Mouse (Mus musculus): ENCODE data around the gene Rhot2. TPM values are rescaled to one million over a fixed set of nuclear protein-coding genes. Genes with fewer than 3 reads are reported as not detected.

The Rhot2 gene
- polyA plus RNA-seq, 1 experiment from 2014 or later, result 13.0 TPM

DNA sequence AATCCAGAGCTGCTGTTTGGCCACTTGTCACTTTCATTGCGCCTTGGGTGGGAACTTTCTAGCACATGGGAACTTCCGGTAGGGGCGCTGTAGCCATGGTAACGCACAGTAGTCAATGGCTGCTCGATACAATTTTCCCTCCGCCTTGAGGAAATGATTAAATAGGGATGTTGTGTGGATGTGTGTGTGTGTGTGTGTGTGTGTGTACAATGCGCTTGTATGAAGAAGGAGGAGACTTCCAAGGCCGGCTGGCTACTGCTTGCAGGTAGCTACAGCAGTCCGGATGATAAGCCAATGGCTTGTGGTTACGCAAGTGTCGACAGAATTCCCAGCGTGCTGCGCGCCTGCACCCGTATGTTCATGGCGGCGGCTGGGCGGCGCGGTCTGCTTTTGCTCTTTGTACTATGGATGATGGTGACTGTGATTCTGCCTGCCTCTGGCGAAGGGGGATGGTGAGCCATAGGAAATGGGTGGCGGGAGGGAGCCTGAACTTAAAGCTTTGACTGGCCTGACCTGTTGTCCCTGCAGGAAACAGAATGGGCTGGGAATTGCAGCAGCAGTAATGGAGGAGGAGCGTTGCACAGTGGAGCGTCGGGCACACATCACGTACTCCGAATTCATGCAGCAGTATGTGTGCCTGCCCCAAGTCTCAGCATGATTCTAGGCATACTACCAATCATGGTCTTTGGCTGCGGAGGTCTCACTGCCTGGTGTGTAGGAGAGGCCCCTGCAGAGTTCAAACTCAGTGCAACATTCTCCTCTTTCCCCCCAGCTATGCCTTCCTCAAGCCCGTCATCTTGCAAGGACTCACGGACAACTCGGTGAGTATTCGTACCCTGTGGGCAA lies 15.7 kb downstream of the Rhot2 start, which contains the start of gene Jmjd8:
Gene Jmjd8, plus strand, starts transcription at position 156 of the 846 bp plus-strand sequence.
- ATAC-seq (ENCODE audit: low FRiP score, low TSS enrichment), result peak; percentile 21
- peaks cover 49% of the 10 kb centered on the region for H3K36me3 ChIP-seq (ENCODE audit: control insufficient read depth, insufficient read depth, low read length)
- H3K4me3 ChIP-seq (ENCODE audit: low read length), result peak within 1 kb of the TSS; percentile 68
- peaks cover 42% of the 10 kb centered on the region for H3K4me1 ChIP-seq (ENCODE audit: control insufficient read depth, insufficient read depth, low read length)
- H3K27me3 ChIP-seq (ENCODE audit: control insufficient read depth, insufficient read depth, low read length), result no peaks in the 10 kb centered on the region
- no peaks in the 10 kb centered on the region for H3K9me3 ChIP-seq (ENCODE audit: control insufficient read depth, low read length)
- H3K27ac ChIP-seq (ENCODE audit: low read depth, low read length), result peak within 1 kb of the TSS; percentile 92
- under 1% methylated on average over 32 of the region's 32 CpGs for WGBS
- H3K9ac ChIP-seq (ENCODE audit: low read depth, low read length), result peak within 1 kb of the TSS; percentile 77
- H3K4me2 ChIP-seq (replicated peaks; ENCODE audit: low read depth, low read length), result peak within 1 kb of the TSS; percentile 77

DNA sequence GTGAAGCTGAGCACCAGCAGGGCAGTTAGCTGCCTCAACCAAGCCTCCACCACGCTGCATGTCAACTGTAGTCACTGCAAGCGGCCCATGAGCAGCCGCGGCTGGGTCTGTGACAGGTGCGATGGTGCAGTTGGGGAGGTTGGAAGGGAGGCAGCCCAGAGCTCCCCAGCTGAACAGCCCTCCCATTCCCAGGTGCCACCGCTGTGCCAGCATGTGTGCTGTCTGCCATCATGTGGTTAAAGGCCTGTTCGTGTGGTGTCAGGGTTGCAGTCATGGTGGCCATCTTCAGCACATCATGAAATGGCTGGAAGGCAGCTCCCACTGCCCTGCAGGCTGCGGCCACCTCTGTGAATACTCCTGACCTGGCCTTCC lies 16.4 kb downstream of the Rhot2 start:
- Histone ChIP-seq H3K4me2 (replicated peaks; ENCODE audit: low read depth, low read length) (peak overlapping the region; percentile 77), H3K9ac (ENCODE audit: low read depth, low read length) (peak overlapping the region; percentile 77)

DNA sequence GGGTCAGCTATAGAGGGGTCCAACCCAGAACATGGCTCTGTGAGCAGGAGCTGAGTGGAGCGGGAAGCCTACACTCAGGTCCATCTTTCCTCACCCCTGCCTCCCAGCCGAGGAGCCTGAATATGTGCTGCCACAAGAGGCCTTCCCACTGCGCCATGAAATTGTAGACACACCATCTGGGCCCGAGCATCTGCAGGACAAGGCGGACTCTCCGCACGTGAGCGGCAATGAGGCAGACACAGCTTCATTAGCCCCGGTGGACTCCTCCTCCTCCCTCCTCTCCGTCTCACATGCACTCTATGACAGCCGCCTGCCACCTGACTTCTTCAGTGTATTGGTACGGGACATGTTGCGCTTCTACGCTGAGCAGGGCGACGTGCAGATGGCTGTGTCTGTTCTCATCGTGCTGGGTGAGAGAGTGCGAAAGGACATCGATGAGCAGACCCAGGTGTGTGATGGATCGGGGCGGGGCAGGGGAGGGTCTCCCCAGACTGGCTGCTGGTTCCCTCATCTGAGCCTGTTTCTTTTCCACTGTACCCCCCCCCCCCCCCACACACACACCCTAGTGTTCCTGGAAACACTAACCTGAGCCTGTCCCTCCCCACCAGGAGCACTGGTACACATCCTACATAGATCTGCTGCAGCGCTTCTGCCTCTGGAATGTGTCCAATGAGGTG lies 17.0 kb downstream of the Rhot2 start:
- WGBS, result 94% methylated on average over 22 of the region's 22 CpGs
- H3K9me3 ChIP-seq (ENCODE audit: control insufficient read depth, low read length), result no peaks in the 10 kb centered on the region
- H3K27me3 ChIP-seq (ENCODE audit: control insufficient read depth, insufficient read depth, low read length), result no peaks in the 10 kb centered on the region
- H3K36me3 ChIP-seq (ENCODE audit: control insufficient read depth, insufficient read depth, low read length), result peaks cover 49% of the 10 kb centered on the region
- H3K4me2 ChIP-seq (replicated peaks; ENCODE audit: low read depth, low read length), result peak overlapping the region; percentile 77
- H3K4me3 ChIP-seq (ENCODE audit: low read length), result no peak overlapping the region
- no peak for ATAC-seq (ENCODE audit: low FRiP score, low TSS enrichment)
- peaks cover 42% of the 10 kb centered on the region for H3K4me1 ChIP-seq (ENCODE audit: control insufficient read depth, insufficient read depth, low read length)
- no peak overlapping the region for H3K27ac ChIP-seq (ENCODE audit: low read depth, low read length)
- peak overlapping the region; percentile 77; the same call in 1 of the 2 replicates for H3K9ac ChIP-seq (ENCODE audit: low read depth, low read length)

More for the DNA sequence above, 16.4 kb downstream of the Rhot2 start:
- ATAC-seq (ENCODE audit: low FRiP score, low TSS enrichment), result no peak
- Histone ChIP-seq H3K4me1 (ENCODE audit: control insufficient read depth, insufficient read depth, low read length) (peaks cover 42% of the 10 kb centered on the region), H3K27me3 (ENCODE audit: control insufficient read depth, insufficient read depth, low read length) (no peaks in the 10 kb centered on the region), H3K27ac (ENCODE audit: low read depth, low read length) (peak overlapping the region; percentile 92), H3K36me3 (ENCODE audit: control insufficient read depth, insufficient read depth, low read length) (peaks cover 49% of the 10 kb centered on the region), H3K9me3 (ENCODE audit: control insufficient read depth, low read length) (no peaks in the 10 kb centered on the region), H3K4me3 (ENCODE audit: low read length) (peak overlapping the region; percentile 68)
- 84% methylated on average over 8 of the region's 8 CpGs for WGBS

DNA sequence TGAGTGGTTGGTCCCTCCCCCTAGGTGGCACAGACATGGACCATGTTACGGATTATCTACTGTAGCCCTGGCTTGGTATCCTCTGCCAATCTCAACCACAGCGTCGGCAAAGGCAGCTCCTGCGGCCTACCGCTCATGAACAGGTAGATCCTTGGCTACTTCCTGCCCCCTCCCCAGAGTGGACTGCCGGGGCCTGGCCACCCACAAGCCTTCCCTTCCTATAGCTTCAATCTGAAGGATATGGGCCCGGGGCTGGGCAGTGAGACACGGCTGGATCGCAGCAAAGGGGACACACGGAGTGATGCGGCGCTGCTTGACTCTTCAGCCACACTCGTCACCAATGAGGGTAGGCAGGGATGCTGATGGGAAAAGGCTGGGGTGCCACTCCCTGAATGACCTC lies 17.6 kb downstream of the Rhot2 start:
- H3K4me1 ChIP-seq (ENCODE audit: control insufficient read depth, insufficient read depth, low read length), result peaks cover 42% of the 10 kb centered on the region
- no peak overlapping the region for H3K4me2 ChIP-seq (replicated peaks; ENCODE audit: low read depth, low read length)
- no peak overlapping the region for H3K4me3 ChIP-seq (ENCODE audit: low read length)
- peaks cover 49% of the 10 kb centered on the region for H3K36me3 ChIP-seq (ENCODE audit: control insufficient read depth, insufficient read depth, low read length)
- no peak for ATAC-seq (ENCODE audit: low FRiP score, low TSS enrichment)
- WGBS, result 94% methylated on average over 13 of the region's 13 CpGs
- H3K27me3 ChIP-seq (ENCODE audit: control insufficient read depth, insufficient read depth, low read length), result no peaks in the 10 kb centered on the region
- H3K27ac ChIP-seq (ENCODE audit: low read depth, low read length), result no peak overlapping the region
- H3K9ac ChIP-seq (ENCODE audit: low read depth, low read length), result no peak overlapping the region
- H3K9me3 ChIP-seq (ENCODE audit: control insufficient read depth, low read length), result no peaks in the 10 kb centered on the region

DNA sequence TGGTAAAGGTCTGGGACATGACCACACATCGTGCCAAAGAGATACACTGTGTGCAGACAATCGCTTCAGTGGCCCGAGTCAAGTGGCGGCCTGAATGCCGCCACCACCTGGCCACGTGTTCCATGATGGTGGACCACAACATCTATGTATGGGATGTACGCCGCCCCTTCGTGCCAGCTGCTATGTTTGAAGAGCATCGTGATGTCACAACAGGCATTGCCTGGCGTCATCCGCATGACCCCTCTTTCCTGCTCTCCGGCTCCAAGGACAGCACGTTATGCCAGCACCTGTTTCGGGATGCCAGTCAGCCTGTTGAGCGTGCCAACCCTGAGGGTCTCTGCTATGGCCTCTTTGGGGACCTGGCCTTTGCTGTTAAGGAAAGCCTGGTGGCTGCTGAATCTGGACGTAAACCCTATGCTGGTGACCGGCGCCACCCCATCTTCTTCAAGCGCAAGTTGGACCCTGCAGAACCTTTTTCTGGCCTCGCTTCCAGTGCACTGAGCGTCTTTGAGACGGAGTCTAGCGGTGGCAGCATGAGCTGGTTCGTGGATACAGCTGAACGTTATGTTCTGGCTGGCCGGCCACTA lies 18.6 kb downstream of the Rhot2 start:
- Histone ChIP-seq H3K9me3 (ENCODE audit: control insufficient read depth, low read length) (no peaks in the 10 kb centered on the region), H3K27me3 (ENCODE audit: control insufficient read depth, insufficient read depth, low read length) (no peaks in the 10 kb centered on the region), H3K36me3 (ENCODE audit: control insufficient read depth, insufficient read depth, low read length) (peaks cover 43% of the 10 kb centered on the region), H3K4me2 (replicated peaks; ENCODE audit: low read depth, low read length) (no peak overlapping the region), H3K4me3 (ENCODE audit: low read length) (no peak overlapping the region), H3K9ac (ENCODE audit: low read depth, low read length) (no peak overlapping the region), H3K27ac (ENCODE audit: low read depth, low read length) (no peak overlapping the region), H3K4me1 (ENCODE audit: control insufficient read depth, insufficient read depth, low read length) (peaks cover 33% of the 10 kb centered on the region)
- no peak for ATAC-seq (ENCODE audit: low FRiP score, low TSS enrichment)
- 96% methylated on average over 27 of the region's 27 CpGs for WGBS

DNA sequence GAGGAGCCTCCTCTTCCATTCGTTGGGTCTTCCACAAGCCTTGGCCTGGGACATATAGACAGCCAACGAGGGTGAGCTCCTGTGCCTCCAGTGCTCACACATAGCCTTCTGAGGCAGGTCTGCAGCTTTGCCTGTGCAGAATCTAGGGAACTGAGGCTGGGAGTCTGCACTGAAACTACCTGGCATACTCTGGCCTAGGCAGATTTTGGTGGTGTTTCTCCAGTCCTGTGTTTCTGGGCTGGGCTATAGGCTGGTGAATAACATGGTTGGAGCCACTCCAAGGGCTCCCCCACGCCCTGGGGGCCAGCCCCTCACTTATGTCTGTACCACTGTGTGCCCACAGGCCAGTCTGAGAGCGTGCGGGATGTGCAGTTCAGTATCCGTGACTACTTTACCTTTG lies 19.3 kb downstream of the Rhot2 start:
- H3K36me3 ChIP-seq (ENCODE audit: control insufficient read depth, insufficient read depth, low read length), result peaks cover 35% of the 10 kb centered on the region
- peaks cover 2% of the 10 kb centered on the region for H3K27me3 ChIP-seq (ENCODE audit: control insufficient read depth, insufficient read depth, low read length)
- peaks cover 26% of the 10 kb centered on the region for H3K4me1 ChIP-seq (ENCODE audit: control insufficient read depth, insufficient read depth, low read length)
- no peak overlapping the region for H3K9ac ChIP-seq (ENCODE audit: low read depth, low read length)
- 87% methylated on average over 6 of the region's 6 CpGs for WGBS
- no peak overlapping the region for H3K4me2 ChIP-seq (replicated peaks; ENCODE audit: low read depth, low read length)
- ATAC-seq (ENCODE audit: low FRiP score, low TSS enrichment), result no peak
- H3K9me3 ChIP-seq (ENCODE audit: control insufficient read depth, low read length), result no peaks in the 10 kb centered on the region
- H3K27ac ChIP-seq (ENCODE audit: low read depth, low read length), result no peak overlapping the region
- no peak overlapping the region for H3K4me3 ChIP-seq (ENCODE audit: low read length)

DNA sequence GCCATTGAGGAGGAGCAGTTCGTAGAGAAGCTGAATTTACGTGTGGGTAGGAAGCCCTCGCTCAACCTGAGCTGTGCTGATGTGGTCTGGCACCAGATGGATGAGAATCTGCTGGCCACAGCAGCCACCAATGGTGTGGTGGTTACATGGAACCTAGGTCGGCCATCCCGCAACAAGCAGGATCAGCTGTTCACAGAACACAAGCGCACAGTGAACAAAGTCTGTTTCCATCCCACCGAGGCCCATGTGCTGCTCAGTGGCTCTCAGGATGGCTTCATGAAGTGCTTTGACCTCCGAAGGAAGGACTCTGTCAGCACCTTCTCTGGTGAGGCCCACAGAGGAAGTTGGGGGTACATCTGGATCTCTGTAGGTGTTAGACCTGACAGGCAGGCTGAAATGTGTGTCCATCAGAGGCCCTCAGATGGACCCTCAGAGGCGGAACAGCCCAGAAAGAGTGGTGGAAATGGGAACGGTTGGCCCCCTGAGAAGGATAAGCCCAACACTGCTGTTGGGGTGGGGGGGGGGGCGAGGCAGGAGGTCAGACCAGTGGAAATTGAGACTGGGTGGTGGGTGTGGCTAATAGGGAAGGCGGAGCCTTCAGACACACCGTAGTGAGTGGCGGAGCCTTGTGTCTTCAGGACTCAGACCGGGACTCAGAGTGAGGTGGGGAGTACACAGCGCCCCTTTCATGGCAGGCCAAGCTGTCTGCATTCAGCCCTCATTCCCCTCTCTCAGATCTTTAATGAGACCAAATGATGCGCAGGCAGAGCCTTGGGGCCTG lies 20.1 kb downstream of the Rhot2 start:
- H3K9me3 ChIP-seq (ENCODE audit: control insufficient read depth, low read length), result no peaks in the 10 kb centered on the region
- peaks cover 10% of the 10 kb centered on the region for H3K27me3 ChIP-seq (ENCODE audit: control insufficient read depth, insufficient read depth, low read length)
- peak overlapping the region; percentile 76; the same call in 1 of the 2 replicates for H3K9ac ChIP-seq (ENCODE audit: low read depth, low read length)
- 72% methylated on average over 17 of the region's 17 CpGs for WGBS
- no peak for ATAC-seq (ENCODE audit: low FRiP score, low TSS enrichment)
- peak overlapping the region; percentile 79 for H3K4me3 ChIP-seq (ENCODE audit: low read length)
- H3K4me1 ChIP-seq (ENCODE audit: control insufficient read depth, insufficient read depth, low read length), result peaks cover 21% of the 10 kb centered on the region
- peak overlapping the region; percentile 98 for H3K4me2 ChIP-seq (replicated peaks; ENCODE audit: low read depth, low read length)
- peaks cover 28% of the 10 kb centered on the region for H3K36me3 ChIP-seq (ENCODE audit: control insufficient read depth, insufficient read depth, low read length)
- H3K27ac ChIP-seq (ENCODE audit: low read depth, low read length), result no peak overlapping the region

DNA sequence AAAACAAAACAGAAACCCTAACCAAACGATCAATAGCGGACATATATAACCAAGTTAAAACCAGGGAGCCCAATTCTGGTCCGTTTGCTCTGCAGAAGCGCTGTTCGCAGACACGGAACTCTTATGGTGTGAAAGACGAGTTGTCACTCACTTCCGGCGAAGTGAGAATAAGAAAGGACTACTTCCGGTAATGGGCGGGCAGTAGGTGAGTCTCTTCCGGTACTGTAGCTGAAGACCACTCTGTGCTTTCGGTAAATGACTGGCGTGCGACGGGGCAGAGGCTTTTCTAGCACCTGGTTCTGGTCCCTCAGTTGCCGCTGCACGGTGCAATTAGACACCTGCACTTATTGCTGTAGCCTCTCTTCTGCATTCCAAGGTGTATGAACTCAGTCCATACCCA lies 21.2 kb downstream of the Rhot2 start, which contains the start of gene Wdr24:
Gene Wdr24, plus strand, starts transcription at position 176 of the 400 bp plus-strand sequence.
- peaks cover 27% of the 10 kb centered on the region for H3K36me3 ChIP-seq (ENCODE audit: control insufficient read depth, insufficient read depth, low read length)
- H3K27ac ChIP-seq (ENCODE audit: low read depth, low read length), result no peak within 1 kb of the TSS
- under 1% methylated on average over 18 of the region's 18 CpGs for WGBS
- H3K4me2 ChIP-seq (replicated peaks; ENCODE audit: low read depth, low read length), result peak within 1 kb of the TSS; percentile 98
- ATAC-seq (ENCODE audit: low FRiP score, low TSS enrichment), result peak; percentile 44; the same call in 1 of the 2 replicates
- peak within 1 kb of the TSS; percentile 79 for H3K4me3 ChIP-seq (ENCODE audit: low read length)
- peak within 1 kb of the TSS; percentile 76 for H3K9ac ChIP-seq (ENCODE audit: low read depth, low read length)
- peaks cover 21% of the 10 kb centered on the region for H3K27me3 ChIP-seq (ENCODE audit: control insufficient read depth, insufficient read depth, low read length)
- H3K9me3 ChIP-seq (ENCODE audit: control insufficient read depth, low read length), result no peaks in the 10 kb centered on the region
- H3K4me1 ChIP-seq (ENCODE audit: control insufficient read depth, insufficient read depth, low read length), result peaks cover 20% of the 10 kb centered on the region
